Mouse (Mus musculus): ENCODE results near the gene Ift22. TPM values are rescaled to one million over a fixed set of nuclear protein-coding genes. Genes with fewer than 3 reads are reported as not detected.
A peak's percentile ranks its signal among the peaks of the same experiment; 100 is the strongest.

The Ift22 gene
- polyA plus RNA-seq (2016; fragmentation: Nextera tagmentation; extraction: Ambion mirVana), result 104 and 114 TPM in 2 replicates

- Histone ChIP-seq H3K9me3 (replicated peaks) (no peaks in the 10 kb centered on the region; the same call in 1 of the 2 replicates), H3K27ac (replicated peaks) (peak within 1 kb of the TSS; percentile 86), H3K4me1 (peaks cover 13% of the 10 kb centered on the region), H3K36me3 (peaks cover 26% of the 10 kb centered on the region), H3K4me3 (peak within 1 kb of the TSS; percentile 72), H3K27me3 (ENCODE audit: low read depth, poor library complexity, severe bottlenecking) (no peaks in the 10 kb centered on the region)
- peak; percentile 94 for DNase-seq (ENCODE audit: low spot score)
- 10% methylated on average over 32 of the region's 32 CpGs for WGBS
Measured at GRCm38 (mm10) chr5:136907991-136908857, at the start of gene Ift22. Gene Ift22, plus strand, starts transcription at chr5:136908150.

DNA sequence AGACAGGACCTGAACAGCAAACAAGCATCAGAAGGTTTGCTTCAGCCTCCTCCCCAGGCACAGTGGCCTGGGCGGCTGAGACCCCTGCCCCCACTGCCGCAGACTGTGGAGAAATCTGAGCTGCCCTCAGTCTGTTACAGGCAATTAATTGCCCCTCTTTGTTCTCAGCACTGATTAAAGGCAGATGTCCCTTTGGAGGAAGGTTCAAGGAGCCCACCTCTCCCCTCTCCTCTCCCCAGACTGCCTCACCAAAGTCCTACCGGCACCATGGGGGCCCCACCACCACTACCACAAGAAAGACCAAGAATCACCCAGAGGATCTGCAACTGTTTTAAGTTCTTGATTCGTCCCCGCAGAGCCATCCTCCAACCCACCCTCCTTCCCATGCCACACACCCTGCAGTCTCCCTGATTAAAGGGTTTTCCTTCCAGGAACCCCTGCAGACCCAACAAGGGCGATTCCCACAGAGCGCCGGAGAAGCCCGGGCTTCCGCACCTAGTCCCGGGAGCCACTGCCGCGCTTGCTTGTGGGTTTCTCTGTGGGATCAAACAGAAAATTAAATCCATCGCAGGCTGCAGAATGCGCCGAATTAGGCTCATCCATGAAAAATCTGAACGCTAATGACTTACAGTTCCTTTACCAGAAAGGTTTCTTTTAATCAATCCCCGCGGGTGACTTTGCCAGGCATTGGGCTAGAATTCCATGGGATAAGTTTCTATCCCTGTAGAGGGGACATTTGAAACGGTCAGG lies 46.6 kb upstream of the Ift22 start:
- Histone ChIP-seq H3K9me3 (replicated peaks) (no peaks in the 10 kb centered on the region), H3K4me3 (peak overlapping the region; percentile 23), H3K36me3 (no peaks in the 10 kb centered on the region), H3K27me3 (ENCODE audit: low read depth, poor library complexity, severe bottlenecking) (peaks cover 17% of the 10 kb centered on the region), H3K4me1 (peaks cover 47% of the 10 kb centered on the region), H3K27ac (replicated peaks) (peak overlapping the region; percentile 73)
- no peak for DNase-seq (ENCODE audit: low spot score)
- 11% methylated on average over 20 of the region's 20 CpGs for WGBS

DNA sequence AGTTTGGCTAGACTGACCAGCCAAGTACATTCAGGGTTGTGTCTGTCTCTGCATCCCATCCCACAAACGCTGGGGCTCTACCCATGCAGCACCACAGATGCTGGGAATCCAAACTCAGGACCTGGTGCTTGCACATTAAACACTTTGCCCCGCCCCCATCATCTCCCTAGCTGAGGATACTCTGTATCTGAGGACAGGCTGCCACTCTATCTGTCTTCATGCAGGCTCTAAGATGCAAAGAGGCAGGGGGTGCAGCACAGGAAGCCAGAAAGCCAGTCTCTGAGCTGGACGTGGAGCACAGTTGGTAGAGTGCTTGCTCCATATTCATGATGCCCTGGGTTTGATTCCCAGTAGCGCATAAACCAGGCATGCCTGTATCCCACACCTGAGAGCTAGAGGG lies 45.1 kb upstream of the Ift22 start:
- no peak overlapping the region for H3K4me3 ChIP-seq
- peaks cover 17% of the 10 kb centered on the region for H3K27me3 ChIP-seq (ENCODE audit: low read depth, poor library complexity, severe bottlenecking)
- peak overlapping the region; percentile 84 for H3K27ac ChIP-seq (replicated peaks)
- WGBS, result 59% methylated on average over 4 of the region's 4 CpGs
- H3K9me3 ChIP-seq (replicated peaks), result no peaks in the 10 kb centered on the region
- no peak for DNase-seq (ENCODE audit: low spot score)
- peaks cover 47% of the 10 kb centered on the region for H3K4me1 ChIP-seq
- no peaks in the 10 kb centered on the region for H3K36me3 ChIP-seq

DNA sequence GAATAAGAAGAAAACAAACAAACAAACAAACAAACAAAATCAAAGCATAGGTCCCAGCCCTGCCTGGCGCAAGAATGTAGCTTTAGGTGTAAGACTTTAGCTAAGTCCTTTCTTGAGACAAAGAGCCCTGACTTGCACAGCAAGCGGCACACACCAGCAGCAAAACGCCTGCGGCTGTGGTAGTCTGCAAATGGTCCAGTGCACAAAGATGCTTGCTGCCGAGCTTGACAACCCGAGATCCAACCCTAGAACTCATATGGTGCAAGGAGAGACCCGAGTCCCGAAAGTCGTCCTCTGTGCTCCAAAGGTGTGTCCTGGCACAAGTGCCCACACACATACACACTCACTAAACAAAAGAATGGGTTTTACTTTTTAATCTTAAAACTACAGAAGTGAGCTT lies 44.7 kb upstream of the Ift22 start:
- H3K4me3 ChIP-seq, result peak overlapping the region; percentile 27; the same call in 1 of the 2 replicates
- peaks cover 47% of the 10 kb centered on the region for H3K4me1 ChIP-seq
- DNase-seq (ENCODE audit: low spot score), result no peak
- peaks cover 17% of the 10 kb centered on the region for H3K27me3 ChIP-seq (ENCODE audit: low read depth, poor library complexity, severe bottlenecking)
- WGBS, result 47% methylated on average over 9 of the region's 9 CpGs
- no peaks in the 10 kb centered on the region for H3K9me3 ChIP-seq (replicated peaks)
- no peaks in the 10 kb centered on the region for H3K36me3 ChIP-seq
- H3K27ac ChIP-seq (replicated peaks), result peak overlapping the region; percentile 84

DNA sequence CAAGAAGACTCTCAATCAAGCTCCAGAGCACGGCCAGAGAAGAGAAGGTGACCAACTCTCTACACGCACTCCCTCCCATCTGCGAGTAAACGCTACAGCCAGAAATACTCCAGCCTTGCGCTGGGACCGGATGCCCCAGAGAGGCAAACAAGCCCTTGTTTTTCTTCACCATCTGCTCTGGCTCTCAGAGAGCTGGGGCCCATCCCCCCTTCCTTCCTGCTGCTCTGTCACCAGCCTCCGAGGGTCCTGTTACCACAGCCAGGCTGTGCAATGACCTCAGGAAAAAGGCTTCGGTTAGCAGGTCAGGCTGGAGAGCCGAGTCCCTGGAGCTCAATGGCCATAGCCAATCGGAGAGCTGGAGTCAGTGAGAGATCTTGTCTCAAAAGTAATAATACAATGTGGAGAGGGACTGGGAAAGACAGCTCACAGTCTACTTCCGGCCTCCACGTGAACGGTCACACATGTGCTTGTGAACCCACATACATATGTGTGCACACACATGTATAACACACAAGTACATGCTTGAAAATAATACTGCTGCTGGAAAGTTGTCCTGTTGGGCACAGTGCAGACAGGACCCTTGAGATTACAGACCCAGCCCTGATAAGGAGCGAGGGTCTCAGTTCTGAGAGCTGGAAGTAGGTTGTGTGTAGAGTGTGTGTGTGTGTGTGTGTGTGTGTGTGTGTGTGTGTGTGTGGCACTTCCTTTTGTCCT lies 43.8 kb upstream of the Ift22 start:
- peak; percentile 76 for DNase-seq (ENCODE audit: low spot score)
- WGBS, result 20% methylated on average over 14 of the region's 14 CpGs
- Histone ChIP-seq H3K9me3 (replicated peaks) (no peaks in the 10 kb centered on the region), H3K4me1 (peaks cover 47% of the 10 kb centered on the region), H3K27me3 (ENCODE audit: low read depth, poor library complexity, severe bottlenecking) (peaks cover 17% of the 10 kb centered on the region), H3K27ac (replicated peaks) (peak overlapping the region; percentile 84), H3K4me3 (peak overlapping the region; percentile 27), H3K36me3 (no peaks in the 10 kb centered on the region)

DNA sequence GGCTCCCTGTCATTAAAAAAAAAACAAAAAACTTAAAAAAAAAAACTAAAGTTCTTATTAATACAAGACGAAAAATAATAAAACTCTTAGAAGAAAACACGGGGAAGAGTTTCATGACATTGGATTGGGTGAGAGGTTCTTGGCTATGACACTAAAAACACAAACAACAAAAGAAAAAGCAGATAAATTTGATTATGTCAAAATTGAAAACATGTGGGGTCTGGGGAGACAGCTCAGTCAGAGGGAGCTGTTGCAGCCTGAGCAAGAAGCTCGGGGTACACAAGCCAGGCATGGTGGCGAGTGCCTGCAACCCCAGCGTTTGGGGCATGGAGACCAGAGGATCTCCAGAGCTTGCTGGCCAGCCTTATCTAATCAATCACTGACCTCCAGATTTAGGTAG lies 40.2 kb upstream of the Ift22 start:
- no peak for DNase-seq (ENCODE audit: low spot score)
- Histone ChIP-seq H3K36me3 (no peaks in the 10 kb centered on the region), H3K4me1 (peaks cover 32% of the 10 kb centered on the region), H3K4me3 (no peak overlapping the region), H3K27ac (replicated peaks) (no peak overlapping the region), H3K27me3 (ENCODE audit: low read depth, poor library complexity, severe bottlenecking) (no peaks in the 10 kb centered on the region), H3K9me3 (replicated peaks) (no peaks in the 10 kb centered on the region)
- 83% methylated on average over 5 of the region's 5 CpGs for WGBS

DNA sequence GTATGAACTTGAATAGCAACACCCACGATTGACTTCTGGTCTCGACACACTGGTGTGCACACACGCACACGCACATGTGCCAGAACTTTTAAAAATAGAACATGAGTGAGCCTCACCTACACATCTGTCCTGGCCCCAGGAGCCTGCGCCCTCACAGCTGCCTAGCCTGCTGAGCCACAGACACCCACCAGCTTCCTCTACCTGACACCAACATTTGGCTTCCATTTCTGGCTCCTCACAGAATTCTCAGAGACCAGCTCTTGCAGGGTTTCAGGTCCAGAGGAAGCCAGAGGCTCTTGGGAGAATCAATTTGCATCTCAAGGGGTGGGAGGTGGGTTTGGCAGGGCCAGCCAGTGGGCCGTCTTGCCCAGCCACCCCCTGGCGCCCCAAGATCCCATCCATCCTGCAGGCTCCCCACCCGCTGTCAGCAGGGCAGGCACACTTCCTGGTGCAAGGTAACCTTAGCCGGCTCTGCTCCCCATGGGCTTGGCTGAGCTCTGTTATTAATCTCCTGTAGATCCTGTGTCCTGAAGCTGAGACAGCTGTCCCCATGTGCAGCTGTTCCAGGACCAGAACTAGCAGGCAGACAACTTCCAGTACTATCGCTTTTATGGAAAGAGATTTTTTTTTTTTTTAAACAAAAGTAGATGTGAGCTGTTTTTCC lies 38.4 kb upstream of the Ift22 start:
- peaks cover 13% of the 10 kb centered on the region for H3K4me1 ChIP-seq
- no peaks in the 10 kb centered on the region for H3K9me3 ChIP-seq (replicated peaks)
- no peaks in the 10 kb centered on the region for H3K36me3 ChIP-seq
- no peak overlapping the region for H3K4me3 ChIP-seq
- no peaks in the 10 kb centered on the region for H3K27me3 ChIP-seq (ENCODE audit: low read depth, poor library complexity, severe bottlenecking)
- no peak for DNase-seq (ENCODE audit: low spot score)
- H3K27ac ChIP-seq (replicated peaks), result no peak overlapping the region
- WGBS, result 63% methylated on average over 10 of the region's 10 CpGs

- DNase-seq (ENCODE audit: low spot score), result no peak
- WGBS, result 82% methylated on average over 8 of the region's 8 CpGs
- Histone ChIP-seq H3K9me3 (replicated peaks) (no peaks in the 10 kb centered on the region), H3K4me3 (no peak overlapping the region), H3K36me3 (no peaks in the 10 kb centered on the region), H3K27me3 (ENCODE audit: low read depth, poor library complexity, severe bottlenecking) (no peaks in the 10 kb centered on the region), H3K27ac (replicated peaks) (no peak overlapping the region), H3K4me1 (peaks cover 7% of the 10 kb centered on the region; the same call in 1 of the 2 replicates)
Measured at GRCm38 (mm10) chr5:136872417-136872816, 35.5 kb upstream of the Ift22 start.

- no peak for DNase-seq (ENCODE audit: low spot score)
- Histone ChIP-seq H3K36me3 (no peaks in the 10 kb centered on the region), H3K9me3 (replicated peaks) (no peaks in the 10 kb centered on the region), H3K27ac (replicated peaks) (no peak overlapping the region), H3K4me3 (no peak overlapping the region), H3K4me1 (peaks cover 7% of the 10 kb centered on the region; the same call in 1 of the 2 replicates), H3K27me3 (ENCODE audit: low read depth, poor library complexity, severe bottlenecking) (no peaks in the 10 kb centered on the region)
- 82% methylated on average over 10 of the region's 10 CpGs for WGBS
Measured at GRCm38 (mm10) chr5:136874271-136874670, 33.7 kb upstream of the Ift22 start.

- H3K36me3 ChIP-seq, result no peaks in the 10 kb centered on the region
- no peaks in the 10 kb centered on the region for H3K9me3 ChIP-seq (replicated peaks)
- no peak overlapping the region for H3K4me3 ChIP-seq
- H3K27ac ChIP-seq (replicated peaks), result no peak overlapping the region
- 87% methylated on average over 8 of the region's 8 CpGs for WGBS
- DNase-seq (ENCODE audit: low spot score), result no peak
- peaks cover 46% of the 10 kb centered on the region for H3K27me3 ChIP-seq (ENCODE audit: low read depth, poor library complexity, severe bottlenecking)
- peaks cover 19% of the 10 kb centered on the region for H3K4me1 ChIP-seq
Measured at GRCm38 (mm10) chr5:136880101-136880500, 27.8 kb upstream of the Ift22 start.

- Histone ChIP-seq H3K27me3 (ENCODE audit: low read depth, poor library complexity, severe bottlenecking) (peaks cover 50% of the 10 kb centered on the region), H3K36me3 (no peaks in the 10 kb centered on the region), H3K27ac (replicated peaks) (peak overlapping the region; percentile 77; the same call in 1 of the 2 replicates), H3K9me3 (replicated peaks) (no peaks in the 10 kb centered on the region), H3K4me3 (peak overlapping the region; percentile 65), H3K4me1 (peaks cover 19% of the 10 kb centered on the region)
- 3% methylated on average over 36 of the region's 39 CpGs for WGBS
- DNase-seq (ENCODE audit: low spot score), result peak; percentile 85
Measured at GRCm38 (mm10) chr5:136881380-136882009, 26.5 kb upstream of the Ift22 start.

Measured in midbrain, embryonic 10.5 days (tissue).